Mouse (Mus musculus): Measurements from ENCODE around the gene Hoxa5. TPM values are rescaled to one million over a fixed set of nuclear protein-coding genes. Genes with fewer than 3 reads are reported as not detected.

Gene Hoxa5
- polyA plus RNA-seq, 1 experiment = 1.6 TPM

DNA sequence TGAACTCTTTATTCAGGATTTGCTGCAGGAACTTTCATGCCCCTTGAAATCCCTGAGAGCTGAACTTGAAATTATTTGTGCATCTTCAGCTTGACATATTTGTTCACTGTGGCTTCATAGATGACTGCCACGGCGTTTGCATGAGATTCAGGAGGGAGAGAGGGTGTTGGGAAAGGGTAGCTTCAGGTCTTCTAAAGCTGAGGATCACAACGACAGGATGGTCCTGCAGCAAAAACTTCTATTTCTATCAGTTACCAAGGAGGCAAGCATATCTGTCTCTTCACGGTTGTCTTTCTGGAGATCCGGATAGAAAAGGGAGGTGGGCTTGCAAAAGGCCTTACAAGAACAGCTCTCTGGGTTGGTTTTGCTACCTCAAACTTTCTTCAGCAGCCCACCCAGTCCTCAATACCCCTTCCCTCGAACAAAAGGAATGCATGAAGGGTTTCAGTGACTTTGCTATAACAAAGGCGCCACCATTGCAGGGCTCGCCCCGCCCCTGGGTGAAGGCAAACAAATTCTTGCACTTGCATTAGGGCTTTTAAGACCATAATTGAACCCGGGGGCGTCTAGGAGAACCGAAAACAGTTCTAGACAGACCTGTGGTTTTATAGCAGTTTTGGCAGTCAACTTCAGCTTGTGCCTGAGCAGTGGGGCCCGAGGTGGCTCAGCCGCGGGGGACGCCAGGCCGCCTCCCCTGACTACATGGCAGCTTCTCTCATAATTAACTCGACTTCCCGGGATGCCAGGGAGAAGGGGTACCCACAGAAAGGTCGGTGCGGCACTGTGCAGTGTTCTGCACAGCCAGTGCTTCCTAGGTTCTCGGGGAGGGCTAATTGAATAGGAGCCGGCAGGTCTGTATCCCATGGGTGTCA, 43.6 kb upstream of the Hoxa5 start:
- Histone ChIP-seq H3K27me3 (ENCODE audit: control insufficient read depth, insufficient read depth, insufficient read length) (no peaks in the 10 kb centered on the region), H3ac (ENCODE audit: control insufficient read depth, insufficient read length) (no peak overlapping the region), H3K79me2 (ENCODE audit: control insufficient read depth, insufficient read depth) (peaks cover 46% of the 10 kb centered on the region), H3K36me3 (ENCODE audit: control insufficient read depth, insufficient read depth) (no peaks in the 10 kb centered on the region), H3K4me2 (ENCODE audit: low read depth) (peak overlapping the region; percentile 90), H3K4me3 (peak overlapping the region; percentile 90)
- no peak for TF ChIP-seq CEBPB (IDR thresholded peaks at IDR 0.05; ENCODE audit: insufficient read depth, poor library complexity, severe bottlenecking)
- no peak for TF ChIP-seq REST (IDR thresholded peaks at IDR 0.05; ENCODE audit: insufficient read depth, insufficient read length)
- no peak for TF ChIP-seq MYOG (IDR thresholded peaks at IDR 0.05; ENCODE audit: control insufficient read depth in 1 of 3, insufficient read depth in 1 of 3, insufficient read length in 2 of 3, low read depth in 2 of 3)
- no peak for TF ChIP-seq POLR2A (IDR thresholded peaks at IDR 0.05; ENCODE audit: insufficient read length, low read depth)

GRCm38 (mm10) chr6:52246916-52247315, 42.5 kb upstream of the Hoxa5 start:
- TF ChIP-seq POLR2AphosphoS2 (IDR thresholded peaks at IDR 0.05; ENCODE audit: insufficient read length, low read depth) (no peak), USF1 (IDR thresholded peaks at IDR 0.05; ENCODE audit: low read depth) (no peak), POLR2A (IDR thresholded peaks at IDR 0.05; ENCODE audit: insufficient read length, low read depth) (no peak), TCF3 (IDR thresholded peaks at IDR 0.05; ENCODE audit: insufficient read length, low read depth) (no peak), MAX (IDR thresholded peaks at IDR 0.05; ENCODE audit: low read depth) (no peak)
- H3K36me3 ChIP-seq (ENCODE audit: control insufficient read depth, insufficient read depth) = no peaks in the 10 kb centered on the region
- peaks cover 49% of the 10 kb centered on the region for H3K79me2 ChIP-seq (ENCODE audit: control insufficient read depth, insufficient read depth)
- H3K4me3 ChIP-seq = peak overlapping the region; percentile 90
- no peaks in the 10 kb centered on the region for H3K27me3 ChIP-seq (ENCODE audit: control insufficient read depth, insufficient read depth, insufficient read length)
- H3K4me2 ChIP-seq (ENCODE audit: low read depth) = peak overlapping the region; percentile 90
- H3ac ChIP-seq (ENCODE audit: control insufficient read depth, insufficient read length) = peak overlapping the region; percentile 73

DNA sequence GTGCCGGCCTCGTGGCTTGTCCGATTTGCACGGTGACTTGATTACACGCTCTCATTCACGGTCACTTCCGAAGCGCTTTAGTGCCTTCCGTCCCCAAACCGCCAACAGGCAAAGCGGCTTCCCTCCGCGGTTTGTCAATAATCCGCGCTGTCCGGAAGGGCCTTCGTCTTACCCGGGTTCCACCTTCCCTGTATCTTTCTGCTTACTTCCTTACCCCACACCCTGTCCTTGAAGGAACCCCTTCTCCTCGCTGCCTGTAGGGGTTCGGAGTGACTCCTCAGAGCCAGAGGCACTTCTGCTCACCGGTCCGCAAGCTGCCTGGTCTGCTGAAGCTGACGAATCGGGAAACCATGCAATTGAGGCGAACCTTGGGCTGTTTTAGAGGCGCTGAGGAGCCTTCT, 42.0 kb upstream of the Hoxa5 start:
- H3K79me2 ChIP-seq (ENCODE audit: control insufficient read depth, insufficient read depth) = peaks cover 48% of the 10 kb centered on the region
- no peak for TF ChIP-seq MYOD1 (IDR thresholded peaks at IDR 0.05; ENCODE audit: control insufficient read depth in 1 of 3, insufficient read length in 2 of 3, low read depth in 2 of 3)
- peak; percentile 15 for TF ChIP-seq POLR2AphosphoS2 (IDR thresholded peaks at IDR 0.05; ENCODE audit: insufficient read length, low read depth)
- peak overlapping the region; percentile 90 for H3K4me2 ChIP-seq (ENCODE audit: low read depth)
- no peaks in the 10 kb centered on the region for H3K36me3 ChIP-seq (ENCODE audit: control insufficient read depth, insufficient read depth)
- no peaks in the 10 kb centered on the region for H3K27me3 ChIP-seq (ENCODE audit: control insufficient read depth, insufficient read depth, insufficient read length)
- H3ac ChIP-seq (ENCODE audit: control insufficient read depth, insufficient read length) = peak overlapping the region; percentile 73
- H3K4me3 ChIP-seq = peak overlapping the region; percentile 90

GRCm38 (mm10) chr6:52245757-52246142, 41.4 kb upstream of the Hoxa5 start, which contains the start of gene Hoxa11:
TSS of gene Hoxa11 (minus strand) at chr6:52245810.
- H3K79me2 ChIP-seq (ENCODE audit: control insufficient read depth, insufficient read depth) = peaks cover 42% of the 10 kb centered on the region
- H3ac ChIP-seq (ENCODE audit: control insufficient read depth, insufficient read length) = peak within 1 kb of the TSS; percentile 73
- H3K27me3 ChIP-seq (ENCODE audit: control insufficient read depth, insufficient read depth, insufficient read length) = no peaks in the 10 kb centered on the region
- H3K36me3 ChIP-seq (ENCODE audit: control insufficient read depth, insufficient read depth) = no peaks in the 10 kb centered on the region
- no peak for TF ChIP-seq MAX (IDR thresholded peaks at IDR 0.05; ENCODE audit: low read depth)
- peak; percentile 68; the same call in 1 of the 2 replicates for TF ChIP-seq CEBPB (IDR thresholded peaks at IDR 0.05; ENCODE audit: insufficient read depth, poor library complexity, severe bottlenecking)
- TF ChIP-seq MYOG (IDR thresholded peaks at IDR 0.05; ENCODE audit: control insufficient read depth in 1 of 3, insufficient read depth in 1 of 3, insufficient read length in 2 of 3, low read depth in 2 of 3) = no peak
- no peak for TF ChIP-seq SRF (IDR thresholded peaks at IDR 0.05; ENCODE audit: control insufficient read depth, insufficient read length, low read depth)
- peak; percentile 45 for TF ChIP-seq POLR2AphosphoS2 (IDR thresholded peaks at IDR 0.05; ENCODE audit: insufficient read length, low read depth)
- peak; percentile 93 for TF ChIP-seq USF1 (IDR thresholded peaks at IDR 0.05; ENCODE audit: low read depth)
- no peak for TF ChIP-seq REST (IDR thresholded peaks at IDR 0.05; ENCODE audit: insufficient read depth, insufficient read length)
- H3K4me2 ChIP-seq (ENCODE audit: low read depth) = peak within 1 kb of the TSS; percentile 90
- peak within 1 kb of the TSS; percentile 90 for H3K4me3 ChIP-seq

GRCm38 (mm10) chr6:52245040-52245756, 40.8 kb upstream of the Hoxa5 start:
- Histone ChIP-seq H3K79me2 (ENCODE audit: control insufficient read depth, insufficient read depth) (peaks cover 40% of the 10 kb centered on the region), H3K36me3 (ENCODE audit: control insufficient read depth, insufficient read depth) (no peaks in the 10 kb centered on the region), H3K27me3 (ENCODE audit: control insufficient read depth, insufficient read depth, insufficient read length) (no peaks in the 10 kb centered on the region), H3K4me2 (ENCODE audit: low read depth) (peak overlapping the region; percentile 90), H3K4me3 (peak overlapping the region; percentile 90), H3ac (ENCODE audit: control insufficient read depth, insufficient read length) (peak overlapping the region; percentile 73)
- peak; percentile 43 for TF ChIP-seq POLR2A (IDR thresholded peaks at IDR 0.05; ENCODE audit: insufficient read length, low read depth)
- TF ChIP-seq E2F4 (IDR thresholded peaks at IDR 0.05; ENCODE audit: insufficient read depth) = no peak
- TF ChIP-seq MYOG (IDR thresholded peaks at IDR 0.05; ENCODE audit: control insufficient read depth in 1 of 3, insufficient read depth in 1 of 3, insufficient read length in 2 of 3, low read depth in 2 of 3) = peak in 2 of 3 experiments; percentile 8 to 50
